Mouse (Mus musculus): Measurements from ENCODE around the gene Hsd11b2. TPM values are rescaled to one million over a fixed set of nuclear protein-coding genes. Genes with fewer than 3 reads are reported as not detected.

Hsd11b2 gene
- polyA plus RNA-seq, 1 experiment from 2014 or later = 3.8 TPM

GRCm38 (mm10) chr8:105493495-105493894 is 25.1 kb upstream of the Hsd11b2 start:
- no peak overlapping the region for H3K4me2 ChIP-seq (ENCODE audit: low read length)
- ATAC-seq (replicated peaks; ENCODE audit: low FRiP score, low TSS enrichment, low read depth) (no peak), DNase-seq (ENCODE audit: low spot score) (no peak)
- 32% methylated on average over 3 of the region's 3 CpGs for WGBS
- no peaks in the 10 kb centered on the region for H3K9me3 ChIP-seq (ENCODE audit: control insufficient read depth, low read length)
- H3K4me3 ChIP-seq (ENCODE audit: low read depth, low read length) = no peak overlapping the region
- H3K27me3 ChIP-seq (replicated peaks; ENCODE audit: control insufficient read depth, insufficient read depth, low read length) = no peaks in the 10 kb centered on the region
- H3K4me1 ChIP-seq (replicated peaks; ENCODE audit: control insufficient read depth, insufficient read depth, low read length) = peaks cover 16% of the 10 kb centered on the region; the same call in 1 of the 2 replicates
- no peak overlapping the region for H3K9ac ChIP-seq (ENCODE audit: low read length)
- H3K36me3 ChIP-seq (ENCODE audit: control insufficient read depth, insufficient read depth, low read length) = no peaks in the 10 kb centered on the region
- H3K27ac ChIP-seq (ENCODE audit: low read depth) = no peak overlapping the region

- Histone ChIP-seq H3K9ac (ENCODE audit: low read length) (no peak overlapping the region), H3K27me3 (replicated peaks; ENCODE audit: control insufficient read depth, insufficient read depth, low read length) (no peaks in the 10 kb centered on the region), H3K4me2 (ENCODE audit: low read length) (no peak overlapping the region), H3K36me3 (ENCODE audit: control insufficient read depth, insufficient read depth, low read length) (no peaks in the 10 kb centered on the region), H3K4me1 (replicated peaks; ENCODE audit: control insufficient read depth, insufficient read depth, low read length) (peaks cover 16% of the 10 kb centered on the region; the same call in 1 of the 2 replicates), H3K27ac (ENCODE audit: low read depth) (no peak overlapping the region), H3K4me3 (ENCODE audit: low read depth, low read length) (no peak overlapping the region), H3K9me3 (ENCODE audit: control insufficient read depth, low read length) (no peaks in the 10 kb centered on the region)
- DNase-seq (ENCODE audit: low spot score) (no peak), ATAC-seq (replicated peaks; ENCODE audit: low FRiP score, low TSS enrichment, low read depth) (no peak)
- 76% methylated on average over 3 of the region's 3 CpGs for WGBS
Observed at GRCm38 (mm10) chr8:105494566-105494965, 24.0 kb upstream of the Hsd11b2 start.

DNA sequence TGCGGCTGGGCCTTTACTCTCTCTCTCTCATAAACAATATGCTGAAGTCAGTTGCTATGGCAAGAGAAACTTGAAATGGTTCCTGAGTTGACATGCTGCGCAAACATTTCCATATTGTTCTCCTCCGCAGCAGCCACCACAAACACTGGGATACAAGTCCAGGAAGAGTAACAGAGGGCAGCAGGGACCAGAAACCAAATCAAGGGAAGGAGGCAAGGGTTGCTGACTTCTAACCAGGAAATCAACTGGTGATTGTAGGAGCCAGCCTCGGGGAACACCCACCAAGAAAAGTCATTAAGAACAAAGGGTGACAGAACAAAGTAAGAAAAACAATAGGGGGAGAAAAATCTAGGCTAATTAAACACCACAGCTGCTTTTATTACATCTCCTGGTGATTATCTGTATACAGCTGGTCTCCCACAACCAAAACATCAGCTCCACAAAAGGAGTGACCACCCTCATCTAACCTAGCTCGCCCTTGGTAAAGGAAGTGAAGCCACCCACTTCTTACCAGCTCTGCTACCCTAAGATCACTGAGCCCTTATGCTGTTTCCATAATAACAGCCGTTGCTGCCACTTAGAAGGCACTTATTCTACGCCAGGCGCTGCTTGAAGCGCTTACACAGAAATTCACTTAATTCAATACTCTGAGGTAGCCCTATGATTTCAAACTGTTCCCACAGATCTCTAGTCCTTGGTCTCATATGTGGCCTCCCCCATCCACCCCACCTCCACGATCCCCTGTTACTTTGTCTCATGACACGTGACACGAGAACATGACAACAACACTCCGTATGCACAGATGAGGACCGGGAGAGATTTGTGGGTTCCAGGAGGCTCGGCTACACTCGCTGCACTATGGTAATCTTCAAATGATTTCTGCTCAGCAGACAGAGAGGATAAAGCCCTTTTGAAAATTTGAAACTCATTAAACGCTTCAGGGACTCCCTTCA is 22.9 kb upstream of the Hsd11b2 start:
- peak overlapping the region; percentile 91 for H3K9ac ChIP-seq (ENCODE audit: low read length)
- no peak for DNase-seq (ENCODE audit: low spot score)
- H3K9me3 ChIP-seq (ENCODE audit: control insufficient read depth, low read length) = no peaks in the 10 kb centered on the region
- peak overlapping the region; percentile 87 for H3K4me2 ChIP-seq (ENCODE audit: low read length)
- no peak for ATAC-seq (replicated peaks; ENCODE audit: low FRiP score, low TSS enrichment, low read depth)
- peaks cover 16% of the 10 kb centered on the region; the same call in 1 of the 2 replicates for H3K4me1 ChIP-seq (replicated peaks; ENCODE audit: control insufficient read depth, insufficient read depth, low read length)
- H3K4me3 ChIP-seq (ENCODE audit: low read depth, low read length) = peak overlapping the region; percentile 88
- 43% methylated on average over 17 of the region's 17 CpGs for WGBS
- H3K27ac ChIP-seq (ENCODE audit: low read depth) = no peak overlapping the region
- no peaks in the 10 kb centered on the region for H3K27me3 ChIP-seq (replicated peaks; ENCODE audit: control insufficient read depth, insufficient read depth, low read length)
- H3K36me3 ChIP-seq (ENCODE audit: control insufficient read depth, insufficient read depth, low read length) = no peaks in the 10 kb centered on the region

DNA sequence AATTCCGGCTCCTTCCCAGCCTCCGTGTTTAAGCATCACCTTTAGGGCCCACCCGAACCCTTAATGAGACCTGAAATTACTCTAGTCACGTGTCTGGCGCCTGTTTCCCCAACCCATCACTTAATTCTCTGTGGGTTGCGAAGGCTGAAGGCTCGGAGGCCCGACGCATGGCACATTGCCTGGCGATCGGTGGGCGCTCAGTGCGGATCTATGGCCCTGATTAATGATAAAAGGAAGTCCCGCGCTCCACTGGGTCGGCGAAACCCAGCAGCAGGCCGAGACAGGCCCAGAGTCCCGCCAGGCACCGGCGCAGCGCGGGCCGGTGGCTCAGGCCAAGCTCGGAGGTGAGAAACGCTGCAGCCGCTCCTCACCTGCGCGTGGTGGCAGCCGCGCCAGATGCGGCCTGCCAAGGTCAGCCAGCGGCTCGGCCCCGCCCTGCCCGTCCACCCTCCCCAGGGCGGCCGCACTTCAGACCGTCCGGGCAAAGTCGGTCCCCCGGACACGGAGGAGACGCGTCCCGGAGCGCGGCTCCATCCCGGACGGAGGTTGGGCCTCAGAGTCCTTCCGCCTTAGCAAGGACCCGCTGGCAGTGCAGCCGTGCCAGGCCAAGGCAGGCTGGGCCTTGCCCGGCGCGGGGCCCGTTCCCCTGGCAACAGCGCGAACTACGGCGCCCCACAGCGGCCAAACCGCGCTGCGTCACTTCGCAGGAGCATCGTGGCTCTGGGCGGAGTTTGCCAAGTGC is 21.9 kb upstream of the Hsd11b2 start, which contains the start of gene Zdhhc1:
Gene Zdhhc1 (minus strand): TSS at position 464 of the 742 bp plus-strand sequence.
- WGBS = 1% methylated on average over 64 of the region's 68 CpGs

GRCm38 (mm10) chr8:105499787-105500186 is 18.8 kb upstream of the Hsd11b2 start:
- H3K36me3 ChIP-seq (ENCODE audit: control insufficient read depth, insufficient read depth, low read length) = no peaks in the 10 kb centered on the region
- DNase-seq (ENCODE audit: low spot score) (no peak), ATAC-seq (replicated peaks; ENCODE audit: low FRiP score, low TSS enrichment, low read depth) (no peak)
- no peak overlapping the region for H3K27ac ChIP-seq (ENCODE audit: low read depth)
- WGBS = 68% methylated on average over 12 of the region's 12 CpGs
- H3K27me3 ChIP-seq (replicated peaks; ENCODE audit: control insufficient read depth, insufficient read depth, low read length) = no peaks in the 10 kb centered on the region
- H3K9me3 ChIP-seq (ENCODE audit: control insufficient read depth, low read length) = no peaks in the 10 kb centered on the region
- H3K9ac ChIP-seq (ENCODE audit: low read length) = no peak overlapping the region
- H3K4me1 ChIP-seq (replicated peaks; ENCODE audit: control insufficient read depth, insufficient read depth, low read length) = peaks cover 12% of the 10 kb centered on the region; the same call in 1 of the 2 replicates
- H3K4me2 ChIP-seq (ENCODE audit: low read length) = no peak overlapping the region
- H3K4me3 ChIP-seq (ENCODE audit: low read depth, low read length) = no peak overlapping the region

More for the DNA sequence above, 21.9 kb upstream of the Hsd11b2 start, which contains the start of gene Zdhhc1:
- Histone ChIP-seq H3K27me3 (replicated peaks; ENCODE audit: control insufficient read depth, insufficient read depth, low read length) (no peaks in the 10 kb centered on the region), H3K9me3 (ENCODE audit: control insufficient read depth, low read length) (no peaks in the 10 kb centered on the region), H3K4me1 (replicated peaks; ENCODE audit: control insufficient read depth, insufficient read depth, low read length) (peaks cover 16% of the 10 kb centered on the region; the same call in 1 of the 2 replicates), H3K27ac (ENCODE audit: low read depth) (0 out of 2 replicates have a peak within 1 kb of the TSS, but pooled peaks have one; percentile 43), H3K4me2 (ENCODE audit: low read length) (peak within 1 kb of the TSS; percentile 87), H3K9ac (ENCODE audit: low read length) (peak within 1 kb of the TSS; percentile 91), H3K36me3 (ENCODE audit: control insufficient read depth, insufficient read depth, low read length) (no peaks in the 10 kb centered on the region), H3K4me3 (ENCODE audit: low read depth, low read length) (peak within 1 kb of the TSS; percentile 88)
- ATAC-seq (replicated peaks; ENCODE audit: low FRiP score, low TSS enrichment, low read depth) = peak; percentile 83
- DNase-seq (ENCODE audit: low spot score) = peak; percentile 94

GRCm38 (mm10) chr8:105504617-105505016 is 13.9 kb upstream of the Hsd11b2 start:
- 91% methylated on average over 3 of the region's 3 CpGs for WGBS
- H3K27me3 ChIP-seq (replicated peaks; ENCODE audit: control insufficient read depth, insufficient read depth, low read length) = no peaks in the 10 kb centered on the region
- H3K4me1 ChIP-seq (replicated peaks; ENCODE audit: control insufficient read depth, insufficient read depth, low read length) = no peaks in the 10 kb centered on the region
- no peak overlapping the region for H3K9ac ChIP-seq (ENCODE audit: low read length)
- no peak overlapping the region for H3K27ac ChIP-seq (ENCODE audit: low read depth)
- no peaks in the 10 kb centered on the region for H3K9me3 ChIP-seq (ENCODE audit: control insufficient read depth, low read length)
- H3K36me3 ChIP-seq (ENCODE audit: control insufficient read depth, insufficient read depth, low read length) = no peaks in the 10 kb centered on the region
- H3K4me2 ChIP-seq (ENCODE audit: low read length) = no peak overlapping the region
- ATAC-seq (replicated peaks; ENCODE audit: low FRiP score, low TSS enrichment, low read depth) = no peak
- H3K4me3 ChIP-seq (ENCODE audit: low read depth, low read length) = no peak overlapping the region
- DNase-seq (ENCODE audit: low spot score) = no peak

DNA sequence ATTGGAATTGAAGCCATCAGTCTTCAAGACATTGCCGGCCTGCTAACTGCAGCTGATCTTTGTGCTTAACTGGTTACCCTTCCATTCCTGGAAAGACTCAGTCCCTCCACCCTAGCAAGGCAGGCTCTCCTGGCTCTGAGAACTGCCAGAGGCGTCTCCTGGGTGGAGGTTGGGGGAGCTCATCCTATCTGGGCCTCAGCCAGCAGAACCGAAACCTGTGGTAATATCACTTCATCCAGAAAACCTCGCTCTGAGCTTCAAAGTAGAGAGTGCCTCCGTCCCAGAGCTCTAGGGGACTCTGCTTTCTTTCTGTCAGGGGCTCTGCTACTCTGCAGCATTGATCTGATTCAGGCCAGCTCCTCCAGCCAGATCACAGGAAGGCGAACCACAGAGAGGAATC is 11.6 kb upstream of the Hsd11b2 start:
- Histone ChIP-seq H3K4me3 (ENCODE audit: low read depth, low read length) (no peak overlapping the region), H3K4me1 (replicated peaks; ENCODE audit: control insufficient read depth, insufficient read depth, low read length) (no peaks in the 10 kb centered on the region), H3K27ac (ENCODE audit: low read depth) (no peak overlapping the region), H3K9ac (ENCODE audit: low read length) (no peak overlapping the region), H3K9me3 (ENCODE audit: control insufficient read depth, low read length) (no peaks in the 10 kb centered on the region), H3K27me3 (replicated peaks; ENCODE audit: control insufficient read depth, insufficient read depth, low read length) (no peaks in the 10 kb centered on the region), H3K4me2 (ENCODE audit: low read length) (no peak overlapping the region), H3K36me3 (ENCODE audit: control insufficient read depth, insufficient read depth, low read length) (no peaks in the 10 kb centered on the region)
- WGBS = 57% methylated on average over 6 of the region's 6 CpGs
- ATAC-seq (replicated peaks; ENCODE audit: low FRiP score, low TSS enrichment, low read depth) = no peak
- no peak for DNase-seq (ENCODE audit: low spot score)

- Histone ChIP-seq H3K27ac (ENCODE audit: low read depth) (no peak overlapping the region), H3K4me1 (replicated peaks; ENCODE audit: control insufficient read depth, insufficient read depth, low read length) (no peaks in the 10 kb centered on the region), H3K27me3 (replicated peaks; ENCODE audit: control insufficient read depth, insufficient read depth, low read length) (no peaks in the 10 kb centered on the region), H3K9ac (ENCODE audit: low read length) (no peak overlapping the region), H3K9me3 (ENCODE audit: control insufficient read depth, low read length) (no peaks in the 10 kb centered on the region), H3K4me3 (ENCODE audit: low read depth, low read length) (no peak overlapping the region), H3K4me2 (ENCODE audit: low read length) (no peak overlapping the region), H3K36me3 (ENCODE audit: control insufficient read depth, insufficient read depth, low read length) (no peaks in the 10 kb centered on the region)
- ATAC-seq (replicated peaks; ENCODE audit: low FRiP score, low TSS enrichment, low read depth) = no peak
- no peak for DNase-seq (ENCODE audit: low spot score)
- WGBS = 50% methylated on average over 2 of the region's 2 CpGs
Observed at GRCm38 (mm10) chr8:105508758-105509157, 9.8 kb upstream of the Hsd11b2 start.

Measured in intestine, embryonic 14.5 days (tissue).